Mouse (Mus musculus) lung, adult 18-20 months (tissue): ENCODE data around the gene Ncbp2.
"Not testable (repeated sequence)": the region's sequence is repeated elsewhere in the genome, so short reads cannot be mapped to it uniquely, and the experiment has no call there.

Source experiments
- DNase-seq, 2 experiments: peaks; one replicate each; pipeline ENCODE4 v3.0.0; 2022; ENCODE audit warnings: mixed read lengths in 2 of 2

Gene Ncbp2

GRCm38 (mm10) chr16:31935091-31935979 lies 13.0 kb upstream of the Ncbp2 start:
- no peak for DNase-seq

- no peak for DNase-seq
Measured at GRCm38 (mm10) chr16:31936568-31936967, 11.7 kb upstream of the Ncbp2 start.

GRCm38 (mm10) chr16:31938856-31939255 lies 9.5 kb upstream of the Ncbp2 start:
- DNase-seq = no peak

GRCm38 (mm10) chr16:31940586-31940985 lies 7.7 kb upstream of the Ncbp2 start:
- no peak for DNase-seq

GRCm38 (mm10) chr16:31943980-31944379 lies 4.3 kb upstream of the Ncbp2 start:
- peak; percentile 62 to 68 for DNase-seq

- DNase-seq = no peak
Measured at GRCm38 (mm10) chr16:31944698-31945255, 3.5 kb upstream of the Ncbp2 start.

GRCm38 (mm10) chr16:31945372-31945771 lies 2.9 kb upstream of the Ncbp2 start:
- DNase-seq = no peak

GRCm38 (mm10) chr16:31945986-31946385 lies 2.3 kb upstream of the Ncbp2 start:
- DNase-seq = not testable (repeated sequence)

GRCm38 (mm10) chr16:31947333-31947732 lies 980 bp upstream of the Ncbp2 start:
- DNase-seq = no peak

GRCm38 (mm10) chr16:31947901-31948316 lies 404 bp upstream of the Ncbp2 start:
- DNase-seq = no peak

- DNase-seq = no peak
Measured at GRCm38 (mm10) chr16:31963224-31963623, 14.9 kb downstream of the Ncbp2 start.

- DNase-seq = no peak
Measured at GRCm38 (mm10) chr16:31975258-31975657, 26.9 kb downstream of the Ncbp2 start.

GRCm38 (mm10) chr16:31979501-31979900 lies 31.2 kb downstream of the Ncbp2 start:
- DNase-seq = no peak

- DNase-seq = no peak
Measured at GRCm38 (mm10) chr16:31980946-31981345, 32.6 kb downstream of the Ncbp2 start.

GRCm38 (mm10) chr16:31992039-31992438 lies 43.7 kb downstream of the Ncbp2 start:
- no peak for DNase-seq

- no peak for DNase-seq
Measured at GRCm38 (mm10) chr16:31993195-31993594, 44.9 kb downstream of the Ncbp2 start.

- DNase-seq = no peak
Measured at GRCm38 (mm10) chr16:31993946-31994345, 45.6 kb downstream of the Ncbp2 start.

- no peak for DNase-seq
Measured at GRCm38 (mm10) chr16:31996371-31996770, 48.1 kb downstream of the Ncbp2 start.

- DNase-seq = peak; percentile 93 to 94
Measured at GRCm38 (mm10) chr16:32002509-32003477, 54.5 kb downstream of the Ncbp2 start, which contains the start of gene Senp5. Gene Senp5, minus strand, starts transcription at chr16:32003287.

- DNase-seq = no peak
Measured at GRCm38 (mm10) chr16:32004731-32005130, 56.4 kb downstream of the Ncbp2 start.

GRCm38 (mm10) chr16:32008529-32009293 lies 60.4 kb downstream of the Ncbp2 start:
- DNase-seq = no peak

GRCm38 (mm10) chr16:32009913-32010312 lies 61.6 kb downstream of the Ncbp2 start:
- DNase-seq = no peak
